Mouse (Mus musculus) bone marrow macrophage, adult 2 months (primary cell): ENCODE measurements around the gene Ccdc186. TPM values are rescaled to one million over a fixed set of nuclear protein-coding genes. Genes with fewer than 3 reads are reported as not detected.

Experiments
- H3K27ac ChIP-seq: 2 replicates; pipeline ENCODE4 v1.5.1; 2012; ENCODE audit warnings: low read depth, low read length; ENCODE audit not compliant: insufficient read depth
- H3K4me1 ChIP-seq: 2 replicates; pipeline ENCODE4 v1.6.1; 2012; ENCODE audit warnings: low read length; ENCODE audit not compliant: control insufficient read depth, insufficient read depth
- H3K4me3 ChIP-seq: 2 replicates; pipeline ENCODE4 v1.5.1; 2012; ENCODE audit warnings: mild to moderate bottlenecking, low read length, moderate library complexity; ENCODE audit not compliant: insufficient read depth
- CTCF ChIP-seq: IDR thresholded peaks from 2 replicates; pipeline ENCODE4 v1.5.1; 2012; ENCODE audit warnings: low read depth, mild to moderate bottlenecking, low read length, moderate library complexity
- POLR2A ChIP-seq: IDR thresholded peaks from 2 replicates; pipeline ENCODE4 v1.6.1; 2012; ENCODE audit warnings: mild to moderate bottlenecking, low read depth, low read length, borderline replicate concordance
- polyA plus RNA-seq: library from polyadenylated mRNA; stranded (reverse); fragments of >200 nt; gene quantifications from 2 replicates; pipeline ENCODE4 v1.2.4, GENCODE M21; 2012; ENCODE audit not compliant: missing spikeins, insufficient read depth, insufficient read length

Ccdc186 gene
- polyA plus RNA-seq, 1 experiment, result 22.2 TPM

- Histone ChIP-seq H3K27ac (no peak overlapping the region), H3K4me3 (peak overlapping the region; percentile 9), H3K4me1 (peaks cover 29% of the 10 kb centered on the region)
- no peak for TF ChIP-seq CTCF
- TF ChIP-seq POLR2A, result no peak
Observed at GRCm38 (mm10) chr19:56775893-56776718, 45.9 kb downstream of the Ccdc186 start.

- H3K27ac ChIP-seq, result no peak overlapping the region
- TF ChIP-seq POLR2A, result no peak
- no peak for TF ChIP-seq CTCF
- no peak overlapping the region for H3K4me3 ChIP-seq
- H3K4me1 ChIP-seq, result peaks cover 31% of the 10 kb centered on the region
Observed at GRCm38 (mm10) chr19:56774971-56775892, 46.8 kb downstream of the Ccdc186 start.

GRCm38 (mm10) chr19:56774408-56774962 is 47.5 kb downstream of the Ccdc186 start:
- Histone ChIP-seq H3K4me1 (peaks cover 31% of the 10 kb centered on the region), H3K27ac (peak overlapping the region; percentile 53), H3K4me3 (no peak overlapping the region)
- TF ChIP-seq CTCF, result no peak
- no peak for TF ChIP-seq POLR2A

GRCm38 (mm10) chr19:56773393-56773971 is 48.5 kb downstream of the Ccdc186 start:
- Histone ChIP-seq H3K27ac (no peak overlapping the region), H3K4me1 (peaks cover 31% of the 10 kb centered on the region), H3K4me3 (no peak overlapping the region)
- TF ChIP-seq CTCF, result no peak
- no peak for TF ChIP-seq POLR2A

- H3K4me1 ChIP-seq, result peaks cover 31% of the 10 kb centered on the region
- no peak overlapping the region for H3K4me3 ChIP-seq
- TF ChIP-seq POLR2A (no peak), CTCF (no peak)
- no peak overlapping the region for H3K27ac ChIP-seq
Observed at GRCm38 (mm10) chr19:56772158-56772557, 49.8 kb downstream of the Ccdc186 start.

- Histone ChIP-seq H3K4me1 (peaks cover 18% of the 10 kb centered on the region), H3K4me3 (no peak overlapping the region), H3K27ac (no peak overlapping the region)
- no peak for TF ChIP-seq POLR2A
- no peak for TF ChIP-seq CTCF
Observed at GRCm38 (mm10) chr19:56769024-56769423, 53.0 kb downstream of the Ccdc186 start.

- H3K27ac ChIP-seq, result no peak overlapping the region
- H3K4me1 ChIP-seq, result no peaks in the 10 kb centered on the region; the same call in 1 of the 2 replicates
- H3K4me3 ChIP-seq, result no peak overlapping the region
- no peak for TF ChIP-seq POLR2A
- TF ChIP-seq CTCF, result no peak
Observed at GRCm38 (mm10) chr19:56762686-56763085, 59.3 kb downstream of the Ccdc186 start.

- peaks cover 3% of the 10 kb centered on the region for H3K4me1 ChIP-seq
- TF ChIP-seq CTCF (no peak), POLR2A (no peak)
- H3K4me3 ChIP-seq, result no peak overlapping the region
- H3K27ac ChIP-seq, result no peak overlapping the region
Observed at GRCm38 (mm10) chr19:56761727-56762126, 60.3 kb downstream of the Ccdc186 start.

- TF ChIP-seq POLR2A (no peak), CTCF (no peak)
- Histone ChIP-seq H3K27ac (no peak overlapping the region), H3K4me1 (peaks cover 7% of the 10 kb centered on the region), H3K4me3 (no peak overlapping the region)
Observed at GRCm38 (mm10) chr19:56761096-56761495, 60.9 kb downstream of the Ccdc186 start.

- Histone ChIP-seq H3K27ac (no peak overlapping the region), H3K4me1 (peaks cover 7% of the 10 kb centered on the region), H3K4me3 (no peak overlapping the region)
- TF ChIP-seq CTCF, result no peak
- no peak for TF ChIP-seq POLR2A
Observed at GRCm38 (mm10) chr19:56760306-56760940, 61.6 kb downstream of the Ccdc186 start.
